In the genomic region with DNA sequence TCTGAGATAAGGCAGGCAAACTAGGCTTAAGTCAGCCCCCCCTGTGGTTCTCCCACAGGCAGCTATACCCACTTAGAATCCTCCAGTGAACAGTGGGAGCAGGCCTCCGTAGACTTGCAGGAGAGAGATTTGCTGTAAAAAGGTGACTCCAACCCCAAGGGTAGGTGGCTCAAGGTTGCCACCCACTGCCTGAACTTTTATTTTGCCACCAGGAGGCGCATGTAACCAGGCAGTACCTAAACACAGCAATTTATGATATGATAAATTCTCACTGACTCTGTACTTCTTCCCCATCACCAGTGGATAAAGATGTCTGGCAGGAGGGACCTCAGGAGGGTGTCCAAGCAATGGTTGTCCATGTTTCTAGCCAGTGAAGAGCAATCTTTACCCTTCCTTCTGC, we compare ENCODE assay signal across 14 mouse cellular contexts. TPM values are rescaled to one million over a fixed set of nuclear protein-coding genes. Genes with fewer than 3 reads are reported as not detected.
DNase-seq lines count a peak whose midpoint lies in the region; TF ChIP-seq lines count a peak whose summit lies in the region.
"Had no signal": no experiment of that assay in that cellular context is flagged by ENCODE, and none has a peak within 500 bp of the region (broad histone marks: within the 10 kb centered on the region; RNA-seq: fewer than 3 reads in every experiment).

No protein-coding gene starts in this region.

- no peak for DNase-seq in heart, adult 2 months
- no peak for DNase-seq in heart, postnatal 4 days
- no peak for DNase-seq in lung, adult 2 months
- DNase-seq in lung, postnatal 25 days (ENCODE audit: low spot score), result no peak
- no peak for DNase-seq in ovary, postnatal 36 days (ENCODE audit: low spot score)
- DNase-seq in heart, adult 8-10 months (ENCODE audit: low spot score), result no peak
- DNase-seq: cerebellum, postnatal 14 days; gastrocnemius, postnatal 25 days; kidney, adult 8-10 months had no signal

- peak; percentile 56 for TF ChIP-seq CTCF in heart, adult 2 months (IDR thresholded peaks at IDR 0.05)
- TF ChIP-seq CTCF in lung, adult 2 months (IDR thresholded peaks at IDR 0.05; ENCODE audit: insufficient read depth, low read length), result 0 out of 2 replicates have a peak, but pooled peaks have one; percentile 23
- TF ChIP-seq CTCF in ES-Bruce4 (IDR thresholded peaks at IDR 0.05; ENCODE audit: low read depth, low read length), result peak; percentile 34
- peak; percentile 24; the same call in 1 of the 2 replicates for TF ChIP-seq CTCF in small intestine, adult 2 months (IDR thresholded peaks at IDR 0.05; ENCODE audit: extremely low read depth, insufficient read length, insufficient replicate concordance, low read depth, low read length)

- H3K27ac ChIP-seq in heart, adult 2 months, result no peak overlapping the region
- no peak overlapping the region for H3K27ac ChIP-seq in ES-Bruce4 (ENCODE audit: insufficient read depth, low read length)
- no peak overlapping the region for H3K27ac ChIP-seq in small intestine, adult 2 months (ENCODE audit: insufficient read depth, low read depth, low read length)
- H3K27ac ChIP-seq: midbrain, embryonic 15.5 days had no signal

- 43% methylated on average over 2 of the region's 2 CpGs for WGBS in heart, adult 2 months
- 35% methylated on average over 2 of the region's 2 CpGs for WGBS in lung, adult 2 months
- 42% methylated on average over 2 of the region's 2 CpGs for WGBS in small intestine, adult 2 months

- H3K4me3 ChIP-seq in heart, adult 2 months, result no peak overlapping the region
- H3K4me3 ChIP-seq in lung, adult 2 months (replicated peaks; ENCODE audit: extremely low read depth, low read depth, low read length), result no peak overlapping the region
- no peak overlapping the region for H3K4me3 ChIP-seq in ES-Bruce4 (ENCODE audit: low read depth, low read length)
- H3K4me3 ChIP-seq in small intestine, adult 2 months (ENCODE audit: low read depth, low read length), result no peak overlapping the region
- H3K4me3 ChIP-seq: erythroblast, embryonic 14.5 days; midbrain, embryonic 15.5 days had no signal

- no peaks in the 10 kb centered on the region for H3K79me2 ChIP-seq in heart, adult 2 months (replicated peaks; ENCODE audit: control insufficient read depth, insufficient read depth, low read length)

- no peaks in the 10 kb centered on the region for H3K9me3 ChIP-seq in ES-Bruce4 (replicated peaks; ENCODE audit: control insufficient read depth, insufficient read depth, low read length, poor library complexity, severe bottlenecking)
- H3K9me3 ChIP-seq: midbrain, embryonic 15.5 days had no signal

- intact Hi-C loops in heart, adult 2 months (cut with DNase I), result no loop called here

- H3K36me3 ChIP-seq in heart, adult 2 months (ENCODE audit: control insufficient read depth, insufficient read depth, low read length), result no peaks in the 10 kb centered on the region
- H3K36me3 ChIP-seq in ES-Bruce4 (ENCODE audit: control insufficient read depth, insufficient read depth, low read length, poor library complexity, severe bottlenecking), result no peaks in the 10 kb centered on the region
- H3K36me3 ChIP-seq in small intestine, adult 2 months (ENCODE audit: control insufficient read depth, insufficient read depth, low read length), result no peaks in the 10 kb centered on the region
- H3K36me3 ChIP-seq: midbrain, embryonic 15.5 days had no signal

- TF ChIP-seq EP300 in heart, adult 2 months (IDR thresholded peaks at IDR 0.05; ENCODE audit: insufficient read depth, low read depth, low read length), result no peak
- no peak for TF ChIP-seq EP300 in ES-Bruce4 (IDR thresholded peaks at IDR 0.05; ENCODE audit: insufficient read depth, low read depth, low read length)

- no peaks in the 10 kb centered on the region for H3K27me3 ChIP-seq in heart, adult 2 months (ENCODE audit: control insufficient read depth, insufficient read depth, low read length)
- no peaks in the 10 kb centered on the region for H3K27me3 ChIP-seq in ES-Bruce4 (ENCODE audit: control insufficient read depth, insufficient read depth, low read length, poor library complexity, severe bottlenecking)
- H3K27me3 ChIP-seq in small intestine, adult 2 months (ENCODE audit: control insufficient read depth, insufficient read depth, low read length), result no peaks in the 10 kb centered on the region
- H3K27me3 ChIP-seq: midbrain, embryonic 15.5 days had no signal

- TF ChIP-seq POLR2A in heart, adult 2 months (IDR thresholded peaks at IDR 0.05; ENCODE audit: insufficient read depth, low read depth, low read length), result no peak
- TF ChIP-seq POLR2A in lung, adult 2 months (IDR thresholded peaks at IDR 0.05; ENCODE audit: borderline replicate concordance, extremely low read depth, low read depth, low read length), result no peak
- no peak for TF ChIP-seq POLR2A in ES-Bruce4 (IDR thresholded peaks at IDR 0.05; ENCODE audit: insufficient read depth, low read length)
- no peak for TF ChIP-seq POLR2A in small intestine, adult 2 months (IDR thresholded peaks at IDR 0.05; ENCODE audit: low read depth, low read length)

- no peak overlapping the region for H3K9ac ChIP-seq in heart, adult 2 months (ENCODE audit: low read depth, low read length)
- no peak overlapping the region for H3K9ac ChIP-seq in ES-Bruce4 (ENCODE audit: low read depth, poor library complexity, severe bottlenecking)
- H3K9ac ChIP-seq: midbrain, embryonic 15.5 days had no signal

- no peaks in the 10 kb centered on the region for H3K4me1 ChIP-seq in heart, adult 2 months (ENCODE audit: control insufficient read depth, insufficient read depth, low read length)
- H3K4me1 ChIP-seq in lung, adult 2 months (ENCODE audit: control insufficient read depth, insufficient read depth, low read length), result no peaks in the 10 kb centered on the region
- H3K4me1 ChIP-seq in ES-Bruce4 (ENCODE audit: control insufficient read depth, insufficient read depth, low read length), result no peaks in the 10 kb centered on the region
- H3K4me1 ChIP-seq in small intestine, adult 2 months (ENCODE audit: control insufficient read depth, insufficient read depth, insufficient read length, low read length), result no peaks in the 10 kb centered on the region

RNA-seq across cellular contexts. Expression of a gene that starts 38.1 kb away (rescaled TPM):
- 10 to 100 TPM; 82.3 to 99.7 TPM for total RNA-seq in heart, adult 2 months (2021)
- 72.3 and 73.8 TPM in 2 replicates for polyA plus RNA-seq in heart, adult 2 months (2012; rRNA removed)
- 10 to 100 TPM; 26.3 to 27.7 TPM for total RNA-seq in heart, postnatal 4 days (2021)
- polyA plus RNA-seq in lung, adult 2 months (2012; rRNA removed), result 15.7 and 19.3 TPM in 2 replicates
- polyA plus RNA-seq in ES-Bruce4 (2011; ENCODE audit: insufficient read depth, insufficient read length, low read depth, missing spikeins), result 10.1 and 11.3 TPM in 2 replicates
- polyA plus RNA-seq in small intestine, adult 2 months (2012; rRNA removed), result 16.7 and 23.5 TPM in 2 replicates
- total RNA-seq in heart, adult 8-10 months (2022), result 100 to 1,000 TPM in 2 of 4 experiments, 10 to 100 TPM in 2; 92.1 to 104 (median 96.8) TPM
- total RNA-seq: MEL had no signal
